Mouse (Mus musculus): ENCODE measurements around the gene Vwa3a.

DNA sequence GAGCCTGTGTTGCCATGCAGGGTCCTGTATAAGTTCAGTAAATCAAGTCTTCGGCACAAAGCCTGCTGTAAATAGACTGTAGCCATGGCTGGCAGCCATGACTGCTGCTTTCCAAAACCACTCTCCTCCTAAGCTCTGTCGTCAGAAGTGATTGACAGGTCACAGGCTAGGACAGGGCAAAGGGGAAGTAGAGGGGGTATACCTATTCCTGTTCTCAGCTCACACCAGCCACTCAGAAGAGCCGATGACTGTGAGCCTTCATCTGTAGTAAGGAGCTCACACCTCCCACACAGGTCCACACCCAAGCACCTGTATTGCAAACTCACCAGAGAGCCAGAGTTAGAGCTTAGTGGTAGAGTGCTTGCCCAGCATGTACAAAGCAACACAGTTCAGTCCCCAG, 57.3 kb downstream of the Vwa3a start:
- TF ChIP-seq POLR2A (IDR thresholded peaks at IDR 0.05; ENCODE audit: extremely low read depth, insufficient read depth, low read length) (no peak), CTCF (IDR thresholded peaks at IDR 0.05; ENCODE audit: extremely low read depth, insufficient read depth, low read length) (no peak)

Data from cortical plate, adult 2 months (tissue).